In the genomic region with DNA sequence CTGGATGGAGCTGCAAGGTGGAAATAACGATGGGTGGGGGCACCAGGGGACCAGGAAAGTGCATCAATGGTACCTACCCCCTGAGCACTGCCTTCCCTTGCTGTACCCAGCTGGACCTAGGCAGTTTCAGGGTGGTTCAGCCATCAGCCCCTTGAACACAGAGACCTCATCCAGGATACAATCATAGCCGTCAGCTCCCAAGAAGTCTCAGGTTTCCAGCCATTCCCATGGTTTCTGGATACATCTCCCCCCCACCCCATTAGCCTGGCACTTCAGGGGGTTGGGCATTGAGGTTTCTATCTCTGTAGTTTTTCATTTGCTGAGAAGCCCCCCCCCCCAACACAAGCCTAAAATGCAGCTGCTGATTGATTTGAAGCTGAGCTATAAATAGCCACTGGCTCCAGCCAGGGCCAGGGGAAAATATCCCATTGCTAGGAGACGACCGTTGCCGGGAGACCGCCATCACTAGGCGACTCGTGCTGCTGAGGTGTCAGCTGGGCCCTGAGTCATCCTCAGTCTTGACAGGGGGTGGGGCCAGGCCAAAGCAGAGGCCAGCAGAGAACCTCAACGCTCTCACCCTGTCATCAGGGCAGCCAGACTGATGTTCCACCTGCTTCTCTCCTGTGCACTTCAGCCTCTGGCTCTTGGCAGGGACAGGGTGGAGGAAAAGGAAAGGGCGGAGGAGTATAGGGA, we compare ENCODE assay signal across 9 mouse cellular contexts. TPM values are rescaled to one million over a fixed set of nuclear protein-coding genes. Genes with fewer than 3 reads are reported as not detected.
DNase-seq lines count a peak whose midpoint lies in the region; ATAC-seq and TF ChIP-seq lines count a peak whose summit lies in the region.
"Had no signal": no experiment of that assay in that cellular context is flagged by ENCODE, and none has a peak within 500 bp of the region (broad histone marks: within the 10 kb centered on the region; RNA-seq: fewer than 3 reads in every experiment).

No protein-coding gene starts in this region.

- no peaks in the 10 kb centered on the region for H3K9me3 ChIP-seq in limb, embryonic 11.5 days (ENCODE audit: control insufficient read depth, low read length)
- H3K9me3 ChIP-seq in limb, embryonic 10.5 days (replicated peaks), result no peaks in the 10 kb centered on the region
- no peaks in the 10 kb centered on the region for H3K9me3 ChIP-seq in heart, postnatal 0 days (replicated peaks; ENCODE audit: control insufficient read depth, low read length)
- H3K9me3 ChIP-seq: stomach, embryonic 15.5 days had no signal

- no peak overlapping the region for H3K27ac ChIP-seq in limb, embryonic 11.5 days (replicated peaks; ENCODE audit: low read depth, low read length)
- no peak overlapping the region for H3K27ac ChIP-seq in limb, embryonic 10.5 days
- H3K27ac ChIP-seq in heart, postnatal 0 days (ENCODE audit: low read depth), result no peak overlapping the region
- H3K27ac ChIP-seq: stomach, embryonic 15.5 days had no signal

- TF ChIP-seq EP300 in heart, postnatal 0 days (IDR thresholded peaks at IDR 0.05; ENCODE audit: low read depth), result no peak

- no peaks in the 10 kb centered on the region for H3K36me3 ChIP-seq in limb, embryonic 11.5 days (ENCODE audit: control insufficient read depth, insufficient read depth, low read length)
- H3K36me3 ChIP-seq in limb, embryonic 10.5 days, result no peaks in the 10 kb centered on the region
- no peaks in the 10 kb centered on the region for H3K36me3 ChIP-seq in heart, postnatal 0 days (replicated peaks; ENCODE audit: control insufficient read depth, insufficient read depth, low read length)
- H3K36me3 ChIP-seq: stomach, embryonic 15.5 days had no signal

- DNase-seq in limb, embryonic 11.5 days (ENCODE audit: low spot score), result no peak
- no peak for DNase-seq in limb, embryonic 10.5 days (ENCODE audit: low spot score)
- DNase-seq in fibroblast of lung, adult 2 months (ENCODE audit: low read depth), result peak; percentile 55
- DNase-seq in heart, postnatal 0 days (ENCODE audit: low spot score), result peak; percentile 63
- peak; percentile 69 to 86 for DNase-seq in left cerebral cortex, adult 9 months (ENCODE audit: low spot score in 2 of 2)
- peak; percentile 89 for DNase-seq in right cerebral cortex, adult 18-20 months
- no peak for DNase-seq in lung, postnatal 36 days
- no peak for DNase-seq in lung, postnatal 25 days (ENCODE audit: low spot score)

- peaks cover 4% of the 10 kb centered on the region for H3K27me3 ChIP-seq in limb, embryonic 11.5 days (ENCODE audit: control insufficient read depth, insufficient read depth, low read length)
- peaks cover 42% of the 10 kb centered on the region for H3K27me3 ChIP-seq in limb, embryonic 10.5 days (ENCODE audit: low read depth, poor library complexity, severe bottlenecking)
- peaks cover 7% of the 10 kb centered on the region for H3K27me3 ChIP-seq in heart, postnatal 0 days (ENCODE audit: control insufficient read depth, insufficient read depth, low read length)

- WGBS in limb, embryonic 11.5 days, result 14% methylated on average over 10 of the region's 10 CpGs
- WGBS in limb, embryonic 10.5 days, result 15% methylated on average over 10 of the region's 10 CpGs
- WGBS in heart, postnatal 0 days, result 8% methylated on average over 10 of the region's 10 CpGs

- no peaks in the 10 kb centered on the region for H3K4me1 ChIP-seq in limb, embryonic 11.5 days (ENCODE audit: control insufficient read depth, insufficient read depth, low read length)
- H3K4me1 ChIP-seq in limb, embryonic 10.5 days, result peaks cover 9% of the 10 kb centered on the region
- H3K4me1 ChIP-seq in heart, postnatal 0 days (ENCODE audit: control insufficient read depth, insufficient read depth), result no peaks in the 10 kb centered on the region
- H3K4me1 ChIP-seq: stomach, embryonic 15.5 days had no signal

- no peak for ATAC-seq in limb, embryonic 11.5 days (ENCODE audit: insufficient number of reproducible peaks, low FRiP score, low TSS enrichment, low read depth)
- ATAC-seq in heart, postnatal 0 days (ENCODE audit: insufficient read depth, low read depth), result peak; percentile 89

- no peak for TF ChIP-seq CTCF in heart, postnatal 0 days (IDR thresholded peaks at IDR 0.05; ENCODE audit: low read depth)

- peak overlapping the region; percentile 43; the same call in 1 of the 2 replicates for H3K9ac ChIP-seq in limb, embryonic 11.5 days (ENCODE audit: low read length)
- no peak overlapping the region for H3K9ac ChIP-seq in heart, postnatal 0 days (replicated peaks; ENCODE audit: low read depth, low read length)
- H3K9ac ChIP-seq: stomach, embryonic 15.5 days had no signal

- H3K4me3 ChIP-seq in limb, embryonic 11.5 days (ENCODE audit: low read depth, low read length), result no peak overlapping the region
- no peak overlapping the region for H3K4me3 ChIP-seq in limb, embryonic 10.5 days
- no peak overlapping the region for H3K4me3 ChIP-seq in heart, postnatal 0 days (ENCODE audit: low read depth, low read length)
- H3K4me3 ChIP-seq: stomach, embryonic 15.5 days had no signal

- no peak overlapping the region for H3K4me2 ChIP-seq in limb, embryonic 11.5 days (ENCODE audit: low read depth, severe bottlenecking)
- no peak overlapping the region for H3K4me2 ChIP-seq in heart, postnatal 0 days (ENCODE audit: low read depth, low read length)
- H3K4me2 ChIP-seq: stomach, embryonic 15.5 days had no signal

RNA-seq across cellular contexts. Expression of a gene that starts 5.9 kb away (rescaled TPM):
- 1.4 and 1.5 TPM in 2 replicates for polyA plus RNA-seq in limb, embryonic 11.5 days (2014; fragmentation: Nextera tagmentation; extraction: Ambion mirVana)
- polyA plus RNA-seq in limb, embryonic 10.5 days (2016; fragmentation: Nextera tagmentation; extraction: Ambion mirVana), result 1.0 and 1.5 TPM in 2 replicates
- total RNA-seq in heart, postnatal 0 days (2014; rRNA removed; ENCODE audit: low replicate concordance), result 2.1 TPM in 1 of 2 replicates, not detected in the other
- polyA plus RNA-seq in heart, postnatal 0 days (2015; fragmentation: Nextera tagmentation; extraction: Ambion mirVana), result 0.25 and 0.48 TPM in 2 replicates

RNA-seq across cellular contexts. Expression of a gene that starts 6.0 kb away (rescaled TPM):
- polyA plus RNA-seq in limb, embryonic 11.5 days (2014; fragmentation: Nextera tagmentation; extraction: Ambion mirVana), result 13.3 and 15.0 TPM in 2 replicates
- polyA plus RNA-seq in limb, embryonic 10.5 days (2016; fragmentation: Nextera tagmentation; extraction: Ambion mirVana), result 87.5 and 112 TPM in 2 replicates
- 38.5 and 75.3 TPM in 2 replicates for total RNA-seq in heart, postnatal 0 days (2014; rRNA removed; ENCODE audit: low replicate concordance)
- polyA plus RNA-seq in heart, postnatal 0 days (2015; fragmentation: Nextera tagmentation; extraction: Ambion mirVana), result 18.2 and 21.0 TPM in 2 replicates

RNA-seq across cellular contexts. Expression of a gene that starts 7.5 kb away (rescaled TPM):
- 0.29 TPM in 1 of 2 replicates, not detected in the other for polyA plus RNA-seq in limb, embryonic 11.5 days (2014; fragmentation: Nextera tagmentation; extraction: Ambion mirVana)
- 0.76 TPM in 1 of 2 replicates, not detected in the other for polyA plus RNA-seq in limb, embryonic 10.5 days (2016; fragmentation: Nextera tagmentation; extraction: Ambion mirVana)
- total RNA-seq in heart, postnatal 0 days (2014; rRNA removed; ENCODE audit: low replicate concordance), result not detected in 2 replicates
- 0.66 TPM in 1 of 2 replicates, not detected in the other for polyA plus RNA-seq in heart, postnatal 0 days (2015; fragmentation: Nextera tagmentation; extraction: Ambion mirVana)
- polyA plus RNA-seq: stomach, embryonic 15.5 days had no signal

RNA-seq across cellular contexts. Expression of a gene that starts 10.3 kb away (rescaled TPM):
- polyA plus RNA-seq in limb, embryonic 11.5 days (2014; fragmentation: Nextera tagmentation; extraction: Ambion mirVana), result 52.3 and 53.4 TPM in 2 replicates
- 55.6 and 63.3 TPM in 2 replicates for polyA plus RNA-seq in limb, embryonic 10.5 days (2016; fragmentation: Nextera tagmentation; extraction: Ambion mirVana)
- 32.0 and 32.5 TPM in 2 replicates for total RNA-seq in heart, postnatal 0 days (2014; rRNA removed; ENCODE audit: low replicate concordance)
- 55.6 and 63.1 TPM in 2 replicates for polyA plus RNA-seq in heart, postnatal 0 days (2015; fragmentation: Nextera tagmentation; extraction: Ambion mirVana)

RNA-seq across cellular contexts. Expression of a gene that starts 16.6 kb away (rescaled TPM):
- 0.11 and 0.16 TPM in 2 replicates for polyA plus RNA-seq in limb, embryonic 11.5 days (2014; fragmentation: Nextera tagmentation; extraction: Ambion mirVana)
- 0.44 and 0.50 TPM in 2 replicates for polyA plus RNA-seq in limb, embryonic 10.5 days (2016; fragmentation: Nextera tagmentation; extraction: Ambion mirVana)
- not detected in 2 replicates for total RNA-seq in heart, postnatal 0 days (2014; rRNA removed; ENCODE audit: low replicate concordance)
- 0.12 and 0.55 TPM in 2 replicates for polyA plus RNA-seq in heart, postnatal 0 days (2015; fragmentation: Nextera tagmentation; extraction: Ambion mirVana)

Comparison
In these comparisons a context has a peak if more than half of its experiments do, and no peak if none do; other contexts are left out.
1. DNase-seq: peak in fibroblast of lung, adult 2 months (single experiment), heart, postnatal 0 days (single experiment), left cerebral cortex, adult 9 months (2 of 2) and right cerebral cortex, adult 18-20 months (single experiment); none in limb, embryonic 11.5 days (single experiment), limb, embryonic 10.5 days (single experiment), lung, postnatal 36 days (single experiment) and lung, postnatal 25 days (single experiment).